Mouse (Mus musculus) intestine, embryonic 16.5 days (tissue): ENCODE results near the gene Ttc3. TPM values are rescaled to one million over a fixed set of nuclear protein-coding genes. Genes with fewer than 3 reads are reported as not detected.
A peak's percentile ranks its signal among the peaks of the same experiment; 100 is the strongest.

Experiments used
- ATAC-seq: fragments of 200-750 bp; cut with Nextera tagmentation; 2 replicates; pipeline ENCODE4 v1.8.0; 2017; ENCODE audit warnings: moderate TSS enrichment, moderate library complexity
- H3K27ac ChIP-seq: fragments of 300-500 bp; sonication (generic); 2 replicates; pipeline ENCODE4 v1.5.1; 2014; ENCODE audit warnings: mild to moderate bottlenecking, low read length
- H3K27me3 ChIP-seq: fragments of 300-500 bp; sonication (generic); replicated peaks from 2 replicates; pipeline ENCODE4 v1.6.1; 2014; ENCODE audit warnings: low read length, control low read depth, mixed read lengths; ENCODE audit not compliant: control insufficient read depth, insufficient read depth
- H3K36me3 ChIP-seq: fragments of 300-500 bp; sonication (generic); 2 replicates; pipeline ENCODE4 v1.6.1; 2014; ENCODE audit warnings: low read length, control low read depth; ENCODE audit not compliant: control insufficient read depth, insufficient read depth
- H3K4me1 ChIP-seq: fragments of 300-500 bp; sonication (generic); 2 replicates; pipeline ENCODE4 v1.6.1; 2014; ENCODE audit warnings: low read length, control low read depth, mixed read lengths; ENCODE audit not compliant: control insufficient read depth, insufficient read depth
- H3K4me2 ChIP-seq: fragments of 300-500 bp; sonication (generic); 2 replicates; pipeline ENCODE4 v1.6.1; 2014; ENCODE audit warnings: low read depth, low read length, control low read depth
- H3K4me3 ChIP-seq: fragments of 300-500 bp; sonication (generic); 2 replicates; pipeline ENCODE4 v1.5.1; 2014; ENCODE audit warnings: mild to moderate bottlenecking, low read length
- H3K9ac ChIP-seq: fragments of 300-500 bp; sonication (generic); 2 replicates; pipeline ENCODE4 v1.6.1; 2014; ENCODE audit warnings: low read depth, low read length
- H3K9me3 ChIP-seq: fragments of 300-500 bp; sonication (generic); 2 replicates; pipeline ENCODE4 v1.6.1; 2016; ENCODE audit warnings: low read length, control low read depth; ENCODE audit not compliant: control insufficient read depth
- WGBS: fragments of 180-500 bp; shearing (Covaris S2); extraction: QIAGEN DNeasy Blood & Tissue Kit; methylation state at CpG from one replicate; pipeline ENCODE4 v1.1.7; 2014; 5-methylcytosine and 5-hydroxymethylcytosine counted together
- polyA plus RNA-seq: library from polyadenylated mRNA; unstranded; fragments of >200 nt; fragmentation: Nextera tagmentation; extraction: Ambion mirVana; gene quantifications from 2 replicates; pipeline ENCODE4 v1.2.1, GENCODE M21; 2015

Ttc3 gene
- polyA plus RNA-seq, 1 experiment from 2014 or later = 128 TPM

- Histone ChIP-seq H3K4me1 (0 out of 2 replicates have a peak, but pooled peaks cover 2% of the 10 kb centered on the region), H3K9ac (no peak overlapping the region), H3K4me3 (no peak overlapping the region), H3K27me3 (no peaks in the 10 kb centered on the region), H3K9me3 (no peaks in the 10 kb centered on the region), H3K36me3 (peaks cover 8% of the 10 kb centered on the region), H3K4me2 (no peak overlapping the region), H3K27ac (no peak overlapping the region)
- WGBS = 95% methylated on average over 2 of the region's 2 CpGs
- ATAC-seq = no peak
Observed at GRCm38 (mm10) chr16:94507071-94507470, 136.7 kb downstream of the Ttc3 start.

DNA sequence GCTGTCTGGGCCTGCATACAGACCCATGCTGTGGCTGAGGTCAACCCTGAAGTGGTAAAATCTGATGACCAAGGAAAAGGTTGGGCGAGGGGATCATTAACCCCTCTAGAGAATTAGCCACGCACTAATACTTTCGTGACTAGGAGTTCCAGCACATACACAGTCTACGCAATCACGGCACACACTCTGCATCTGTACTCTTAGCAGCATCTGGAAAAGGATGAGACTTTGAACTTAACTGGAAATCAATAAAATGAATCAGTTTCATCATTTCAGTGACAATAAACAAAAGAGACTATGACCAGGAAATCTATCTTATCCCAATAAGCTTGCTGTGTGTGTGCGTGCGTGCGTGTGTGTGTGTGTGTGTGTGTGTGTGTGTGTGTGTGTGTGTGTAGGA is 138.4 kb downstream of the Ttc3 start:
- Histone ChIP-seq H3K9me3 (no peaks in the 10 kb centered on the region), H3K4me3 (no peak overlapping the region), H3K27ac (no peak overlapping the region), H3K4me2 (no peak overlapping the region), H3K4me1 (0 out of 2 replicates have a peak, but pooled peaks cover 2% of the 10 kb centered on the region), H3K36me3 (peaks cover 8% of the 10 kb centered on the region), H3K9ac (no peak overlapping the region), H3K27me3 (no peaks in the 10 kb centered on the region)
- ATAC-seq = peak; percentile 50
- WGBS = 80% methylated on average over 8 of the region's 8 CpGs

DNA sequence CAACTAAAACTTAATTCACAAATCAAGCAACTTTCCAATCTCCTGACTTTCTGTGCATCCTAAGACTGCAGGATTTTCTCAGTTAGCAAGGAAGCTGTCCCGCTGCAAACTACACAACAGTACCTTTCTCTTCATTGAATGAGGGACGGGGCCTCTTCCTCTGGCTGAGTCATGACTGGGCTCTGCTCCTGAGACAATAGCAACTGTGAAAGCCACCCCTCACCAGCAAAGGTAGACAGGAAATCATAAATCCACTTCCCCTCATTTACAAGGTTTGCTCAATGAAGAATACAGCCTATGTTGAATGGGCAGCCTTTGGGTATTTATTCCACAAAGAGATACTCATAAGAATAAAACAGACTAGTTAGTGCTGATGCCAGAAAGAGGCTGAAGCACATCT is 139.6 kb downstream of the Ttc3 start:
- Histone ChIP-seq H3K9ac (no peak overlapping the region), H3K27ac (no peak overlapping the region), H3K4me1 (0 out of 2 replicates have a peak, but pooled peaks cover 2% of the 10 kb centered on the region), H3K9me3 (no peaks in the 10 kb centered on the region), H3K36me3 (peaks cover 3% of the 10 kb centered on the region; the same call in 1 of the 2 replicates), H3K4me3 (no peak overlapping the region), H3K4me2 (no peak overlapping the region), H3K27me3 (no peaks in the 10 kb centered on the region)
- WGBS = 77% methylated on average over 2 of the region's 2 CpGs
- no peak for ATAC-seq

DNA sequence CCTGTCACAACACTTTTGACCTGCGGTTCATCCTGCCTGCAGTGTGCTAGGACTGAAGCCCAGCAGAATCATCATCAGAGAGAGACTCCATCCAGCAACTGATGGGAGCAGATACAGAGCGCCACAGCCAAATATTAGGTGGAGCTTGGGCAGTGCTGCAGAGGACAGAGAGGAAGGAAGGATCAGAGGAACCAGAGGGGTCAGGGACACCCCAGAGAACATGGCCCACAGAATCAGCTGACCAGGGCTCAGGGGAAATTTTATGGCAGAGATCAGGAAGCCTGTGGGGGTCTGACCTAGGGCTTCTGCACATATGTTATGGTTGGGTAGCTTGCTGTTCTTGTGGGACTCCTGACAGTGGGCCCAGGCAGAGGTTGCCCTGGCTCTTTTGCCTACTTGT is 147.2 kb downstream of the Ttc3 start:
- H3K4me3 ChIP-seq = no peak overlapping the region
- no peaks in the 10 kb centered on the region for H3K9me3 ChIP-seq
- no peak overlapping the region for H3K9ac ChIP-seq
- no peaks in the 10 kb centered on the region for H3K27me3 ChIP-seq
- H3K4me1 ChIP-seq = peaks cover 28% of the 10 kb centered on the region
- no peak overlapping the region for H3K27ac ChIP-seq
- ATAC-seq = no peak
- 87% methylated on average over 2 of the region's 2 CpGs for WGBS
- no peak overlapping the region for H3K4me2 ChIP-seq
- no peaks in the 10 kb centered on the region for H3K36me3 ChIP-seq

Other genes with a start within 250 kb of the Ttc3 start
- 7.2 and 7.4 TPM in 2 replicates for gene Hlcs, start 57.0 kb upstream of the Ttc3 start, polyA plus RNA-seq
- 4.5 and 4.6 TPM in 2 replicates for gene Ripply3, start 42.2 kb upstream of the Ttc3 start, polyA plus RNA-seq
- 121 and 129 TPM in 2 replicates for gene Pigp, start 1.2 kb downstream of the Ttc3 start, polyA plus RNA-seq
- 67.7 and 71.8 TPM in 2 replicates for gene Vps26c, start 156.2 kb downstream of the Ttc3 start, polyA plus RNA-seq
- gene Dyrk1a, start 199.4 kb downstream of the Ttc3 start, polyA plus RNA-seq = 7.1 and 7.3 TPM in 2 replicates